Mouse (Mus musculus) spleen, embryonic (tissue): ENCODE data around the gene Cemip2.

Experiments used
- CTCF ChIA-PET: fragments of 350-600 bp; sonication (Branson Sonifier 250); formaldehyde crosslinking; loops from one replicate; lab custom pipeline; 2022; lab: Charles Lee

The Cemip2 gene

GRCm38 (mm10) chr19:21810135-21810534 is 32.0 kb downstream of the Cemip2 start:
- CTCF ChIA-PET, result no interaction called here

GRCm38 (mm10) chr19:21813560-21813959 is 35.4 kb downstream of the Cemip2 start:
- CTCF ChIA-PET, result no interaction called here

- CTCF ChIA-PET, result no interaction called here
Measured at GRCm38 (mm10) chr19:21814433-21815020, 36.4 kb downstream of the Cemip2 start.

- CTCF ChIA-PET, result no interaction called here
Measured at GRCm38 (mm10) chr19:21816260-21816659, 38.1 kb downstream of the Cemip2 start.

DNA sequence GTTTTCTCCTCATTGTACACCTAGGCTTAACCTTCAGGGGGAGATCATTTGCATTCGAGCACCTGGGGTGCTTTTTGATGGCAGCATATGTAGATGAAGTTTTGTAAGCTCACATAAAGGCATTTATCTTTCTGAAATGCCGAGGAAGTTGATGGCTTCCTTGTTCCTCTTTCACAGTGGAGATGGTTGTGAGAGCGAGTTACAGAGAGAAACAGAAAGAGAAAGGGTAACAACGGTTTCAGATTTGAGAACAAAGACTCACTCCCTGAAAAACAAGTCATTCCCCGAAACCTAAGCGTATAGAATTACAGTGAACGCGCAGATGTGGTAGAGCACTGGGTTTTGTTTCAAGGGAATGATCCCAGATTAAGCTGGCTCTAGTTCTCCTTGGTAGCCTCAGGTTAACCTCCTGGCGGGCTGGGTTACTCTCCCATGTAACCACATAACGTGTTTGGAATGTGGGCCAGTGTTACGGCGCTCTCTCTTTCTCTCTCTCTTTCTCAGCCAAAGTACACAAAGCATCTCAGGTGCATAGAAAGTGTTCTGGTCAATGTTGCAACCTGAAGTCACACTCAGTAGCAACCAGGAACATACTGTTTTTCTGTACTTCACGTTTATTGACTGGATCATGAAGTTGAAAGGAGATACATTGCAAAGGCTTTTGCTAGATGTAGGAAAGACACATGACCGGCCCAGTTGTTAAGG is 40.0 kb downstream of the Cemip2 start:
- CTCF ChIA-PET, result interaction anchor here (1.0 kb wide), 1 partner anchor 41 kb away, joined by 13 read pairs; no protein-coding TSS in a partner anchor

DNA sequence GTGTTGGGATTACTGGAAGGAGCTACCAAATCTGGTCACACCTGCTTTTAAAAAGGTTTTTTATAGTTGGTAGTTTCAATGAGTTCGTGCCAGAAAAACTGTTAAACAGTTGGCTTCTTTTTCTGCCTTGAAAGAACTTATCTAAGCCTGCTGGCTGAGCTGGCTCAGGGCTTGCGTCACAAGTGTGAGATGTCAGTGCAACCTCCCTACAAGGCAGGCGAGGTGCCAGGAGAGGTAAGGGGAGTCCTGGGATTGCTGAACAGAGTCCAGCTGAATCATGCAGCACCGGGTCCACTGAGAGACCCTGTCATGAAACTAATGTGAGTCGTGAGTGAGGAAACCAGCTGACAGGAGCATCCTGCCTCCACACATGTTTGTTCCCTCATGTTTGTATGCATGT is 41.4 kb downstream of the Cemip2 start:
- CTCF ChIA-PET, result no interaction called here

GRCm38 (mm10) chr19:21820126-21820525 is 42.0 kb downstream of the Cemip2 start:
- CTCF ChIA-PET, result no interaction called here

DNA sequence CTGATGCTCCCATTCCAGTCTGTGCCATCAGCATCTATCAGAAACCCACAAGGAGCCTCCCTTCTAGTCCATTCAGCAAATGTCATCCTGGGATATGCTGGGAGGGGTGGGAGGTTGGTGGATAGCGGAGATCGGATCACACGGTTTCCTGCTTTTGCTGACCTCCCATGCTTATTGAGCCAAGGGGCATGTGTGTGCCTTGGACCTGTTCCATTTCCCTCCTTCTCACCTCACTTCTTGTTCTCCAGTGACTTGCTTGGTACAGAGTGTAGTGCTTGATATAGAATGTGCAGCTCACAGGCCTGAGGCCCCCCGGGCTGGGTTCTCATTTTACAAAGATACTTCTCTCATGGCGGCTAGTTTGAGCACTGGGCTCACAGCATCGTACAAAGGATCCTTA is 43.7 kb downstream of the Cemip2 start:
- CTCF ChIA-PET, result interaction anchor here (0.6 to 0.7 kb wide), 3 partner anchors 30 to 190 kb away, joined by 4 to 12 read pairs (median 7); no protein-coding TSS in a partner anchor

GRCm38 (mm10) chr19:21824146-21824545 is 46.0 kb downstream of the Cemip2 start:
- CTCF ChIA-PET, result no interaction called here

- CTCF ChIA-PET, result interaction anchor here (0.6 to 0.9 kb wide), 6 partner anchors 20 to 439 kb away, joined by 3 to 5 read pairs (median 4); no protein-coding TSS in a partner anchor
Measured at GRCm38 (mm10) chr19:21825128-21825885, 47.2 kb downstream of the Cemip2 start.

GRCm38 (mm10) chr19:21833416-21833992 is 55.4 kb downstream of the Cemip2 start:
- CTCF ChIA-PET, result no interaction called here

GRCm38 (mm10) chr19:21834952-21835351 is 56.8 kb downstream of the Cemip2 start:
- CTCF ChIA-PET, result no interaction called here

DNA sequence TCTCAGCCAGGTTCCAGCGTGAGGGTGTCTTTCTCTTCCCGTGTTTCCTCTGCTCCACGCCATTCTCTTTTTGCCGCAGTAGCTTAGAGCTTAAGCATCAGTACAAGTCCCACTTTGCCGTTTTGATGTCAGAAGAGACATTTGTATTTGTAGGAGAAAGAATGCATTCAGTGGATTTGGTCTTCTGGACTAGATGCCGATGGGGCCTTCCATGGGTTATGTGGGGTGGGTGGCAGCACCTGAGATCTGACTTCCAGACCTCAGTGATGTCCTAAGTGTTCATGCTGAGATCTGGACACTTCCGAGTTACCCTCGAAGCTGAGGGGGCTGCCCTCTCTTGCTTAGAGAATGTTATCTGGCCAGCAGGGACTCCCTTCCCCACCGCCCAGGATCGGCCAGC is 72.6 kb downstream of the Cemip2 start:
- CTCF ChIA-PET, result no interaction called here

GRCm38 (mm10) chr19:21854526-21855228 is 76.5 kb downstream of the Cemip2 start:
- CTCF ChIA-PET, result no interaction called here

GRCm38 (mm10) chr19:21855421-21856128 is 77.4 kb downstream of the Cemip2 start:
- CTCF ChIA-PET, result no interaction called here

DNA sequence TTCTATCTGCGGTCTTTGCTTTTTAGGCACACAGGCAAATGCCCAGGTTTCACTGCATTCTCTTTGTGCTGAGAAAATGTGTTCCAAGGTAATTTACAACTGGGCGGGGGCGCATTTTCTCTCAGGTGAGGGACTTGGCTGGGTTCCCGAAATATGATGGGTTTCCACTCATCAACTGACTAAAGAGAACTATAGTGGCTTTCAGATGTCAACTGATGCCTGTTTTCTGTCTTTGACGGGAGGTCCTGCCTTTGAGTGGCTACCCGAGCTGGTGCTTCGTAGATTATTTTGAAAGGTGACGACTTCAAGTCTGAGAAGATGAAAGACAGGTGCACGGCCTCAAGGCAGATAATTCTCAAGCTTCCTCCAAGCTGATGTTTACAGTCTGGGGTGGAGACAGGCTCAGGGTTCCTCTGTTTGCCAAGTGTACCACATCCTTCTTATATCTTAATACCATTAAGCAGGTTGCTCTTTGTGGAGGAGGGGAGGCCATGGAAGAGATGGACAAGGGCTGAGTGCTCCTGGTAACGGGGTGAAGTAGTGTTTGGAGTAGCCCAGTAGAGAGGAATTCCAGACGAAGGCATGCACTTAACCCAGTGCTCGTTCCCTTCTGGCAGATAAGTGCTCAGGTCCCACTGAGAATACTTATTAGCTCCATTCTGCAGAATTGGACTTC is 80.8 kb downstream of the Cemip2 start:
- CTCF ChIA-PET, result interaction anchor here (0.6 kb wide), 1 partner anchor 221 kb away, joined by 3 read pairs; no protein-coding TSS in a partner anchor

- CTCF ChIA-PET, result interaction anchor here (0.6 kb wide), 1 partner anchor 98 kb away, joined by 3 read pairs; no protein-coding TSS in a partner anchor
Measured at GRCm38 (mm10) chr19:21860132-21860531, 82.0 kb downstream of the Cemip2 start.

GRCm38 (mm10) chr19:21860894-21861293 is 82.8 kb downstream of the Cemip2 start:
- CTCF ChIA-PET, result no interaction called here

- CTCF ChIA-PET, result no interaction called here
Measured at GRCm38 (mm10) chr19:21862289-21862990, 84.3 kb downstream of the Cemip2 start.
